Mouse (Mus musculus) testis, adult 2 months (tissue): Measurements from ENCODE around the gene Coa4. TPM values are rescaled to one million over a fixed set of nuclear protein-coding genes. Genes with fewer than 3 reads are reported as not detected.

ENCODE experiments used
- H3K27ac ChIP-seq: fragments of 200-500 bp; 2 replicates; pipeline ENCODE4 v1.5.1; 2012; ENCODE audit warnings: low read depth, low read length; ENCODE audit not compliant: control insufficient read depth, insufficient read depth
- H3K27me3 ChIP-seq: fragments of 200-500 bp; 2 replicates; pipeline ENCODE4 v1.6.1; 2012; ENCODE audit warnings: mild to moderate bottlenecking, low read length, moderate library complexity; ENCODE audit not compliant: control insufficient read depth, insufficient read depth
- H3K36me3 ChIP-seq: fragments of 200-500 bp; 2 replicates; pipeline ENCODE4 v1.6.1; 2012; ENCODE audit warnings: mild to moderate bottlenecking, low read length; ENCODE audit not compliant: control insufficient read depth, insufficient read depth
- H3K4me1 ChIP-seq: fragments of 200-500 bp; 2 replicates; pipeline ENCODE4 v1.6.1; 2012; ENCODE audit warnings: low read length; ENCODE audit not compliant: control insufficient read depth, insufficient read depth
- H3K4me3 ChIP-seq: fragments of 200-500 bp; 2 replicates; pipeline ENCODE4 v1.5.1; 2012; ENCODE audit warnings: low read depth, mild to moderate bottlenecking, low read length, moderate library complexity, mixed read lengths; ENCODE audit not compliant: control insufficient read depth
- CTCF ChIP-seq: fragments of 200-500 bp; IDR thresholded peaks from 2 replicates; pipeline ENCODE4 v1.5.1; 2012; ENCODE audit warnings: low read depth, mild to moderate bottlenecking, inconsistent platforms, low read length, moderate library complexity; ENCODE audit not compliant: control insufficient read depth, insufficient read depth, insufficient replicate concordance
- POLR2A ChIP-seq: fragments of 200-500 bp; IDR thresholded peaks from 2 replicates; pipeline ENCODE4 v1.6.1; 2012; ENCODE audit warnings: low read depth, mild to moderate bottlenecking, inconsistent platforms, low read length, moderate library complexity; ENCODE audit not compliant: control insufficient read depth
- polyA plus RNA-seq: library from polyadenylated mRNA; depleted of rRNA; stranded (reverse); fragments of >200 nt; gene quantifications from 2 replicates; pipeline ENCODE4 v1.2.3, GENCODE M21; 2012

Coa4 gene
- polyA plus RNA-seq, 1 experiment = 29.5 TPM

- Histone ChIP-seq H3K4me1 (0 out of 2 replicates have a peak, but pooled peaks cover 2% of the 10 kb centered on the region), H3K27me3 (no peaks in the 10 kb centered on the region), H3K36me3 (no peaks in the 10 kb centered on the region), H3K4me3 (no peak overlapping the region), H3K27ac (no peak overlapping the region)
- TF ChIP-seq CTCF = no peak
- TF ChIP-seq POLR2A = no peak
Observed at GRCm38 (mm10) chr7:100506494-100506893, 30.4 kb upstream of the Coa4 start.

GRCm38 (mm10) chr7:100508670-100509069 lies 28.2 kb upstream of the Coa4 start:
- H3K27me3 ChIP-seq = no peaks in the 10 kb centered on the region

GRCm38 (mm10) chr7:100511602-100512001 lies 25.3 kb upstream of the Coa4 start:
- Histone ChIP-seq H3K27me3 (no peaks in the 10 kb centered on the region), H3K4me3 (peak overlapping the region; percentile 25), H3K27ac (no peak overlapping the region), H3K4me1 (peaks cover 5% of the 10 kb centered on the region), H3K36me3 (no peaks in the 10 kb centered on the region)
- TF ChIP-seq CTCF = no peak
- no peak for TF ChIP-seq POLR2A

More at GRCm38 (mm10) chr7:100508670-100509069, 28.2 kb upstream of the Coa4 start:
- Histone ChIP-seq H3K27ac (no peak overlapping the region), H3K4me3 (no peak overlapping the region), H3K4me1 (0 out of 2 replicates have a peak, but pooled peaks cover 2% of the 10 kb centered on the region), H3K36me3 (no peaks in the 10 kb centered on the region)
- TF ChIP-seq CTCF (no peak), POLR2A (no peak)

GRCm38 (mm10) chr7:100514573-100514972 lies 22.3 kb upstream of the Coa4 start, which contains the start of gene Dnajb13:
Dnajb13 (minus strand) TSS chr7:100514960.
- TF ChIP-seq POLR2A (peak; percentile 67), CTCF (no peak)
- H3K27me3 ChIP-seq = no peaks in the 10 kb centered on the region
- peaks cover 5% of the 10 kb centered on the region for H3K4me1 ChIP-seq
- peak within 1 kb of the TSS; percentile 74 for H3K27ac ChIP-seq
- peak within 1 kb of the TSS; percentile 93 for H3K4me3 ChIP-seq
- no peaks in the 10 kb centered on the region for H3K36me3 ChIP-seq

- no peaks in the 10 kb centered on the region for H3K36me3 ChIP-seq
- H3K27me3 ChIP-seq = no peaks in the 10 kb centered on the region
- no peak overlapping the region for H3K4me3 ChIP-seq
- H3K4me1 ChIP-seq = no peaks in the 10 kb centered on the region; the same call in 1 of the 2 replicates
- TF ChIP-seq POLR2A = no peak
- no peak for TF ChIP-seq CTCF
- H3K27ac ChIP-seq = no peak overlapping the region
Observed at GRCm38 (mm10) chr7:100520204-100520603, 16.7 kb upstream of the Coa4 start.

- no peak overlapping the region for H3K4me3 ChIP-seq
- H3K36me3 ChIP-seq = no peaks in the 10 kb centered on the region
Observed at GRCm38 (mm10) chr7:100520663-100521285, 16.1 kb upstream of the Coa4 start.

GRCm38 (mm10) chr7:100522222-100522621 lies 14.6 kb upstream of the Coa4 start:
- Histone ChIP-seq H3K4me1 (no peaks in the 10 kb centered on the region; the same call in 1 of the 2 replicates), H3K27ac (no peak overlapping the region), H3K4me3 (no peak overlapping the region), H3K27me3 (no peaks in the 10 kb centered on the region), H3K36me3 (no peaks in the 10 kb centered on the region)
- no peak for TF ChIP-seq POLR2A
- no peak for TF ChIP-seq CTCF

More at GRCm38 (mm10) chr7:100520663-100521285, 16.1 kb upstream of the Coa4 start:
- Histone ChIP-seq H3K4me1 (no peaks in the 10 kb centered on the region; the same call in 1 of the 2 replicates), H3K27me3 (no peaks in the 10 kb centered on the region), H3K27ac (no peak overlapping the region)
- TF ChIP-seq CTCF (peak; percentile 94; the same call in 1 of the 2 replicates), POLR2A (no peak)
